In genomic region chr19:14481796-14482561, GRCm38 (mm10) we compare ENCODE assay signal across 13 mouse cellular contexts.
DNase-seq lines count a peak whose midpoint lies in the region; ATAC-seq lines count a peak whose summit lies in the region.
"Had no signal": no experiment of that assay in that cellular context is flagged by ENCODE, and none has a peak within 500 bp of the region (broad histone marks: within the 10 kb centered on the region; RNA-seq: fewer than 3 reads in every experiment).

No protein-coding gene starts in this region.

- 45% methylated on average over 5 of the region's 5 CpGs for WGBS in lung, embryonic 16.5 days
- WGBS in forebrain, embryonic 14.5 days = 9% methylated on average over 5 of the region's 5 CpGs
- 39% methylated on average over 5 of the region's 5 CpGs for WGBS in intestine, embryonic 16.5 days

- H3K9ac ChIP-seq in lung, embryonic 16.5 days (ENCODE audit: low read length) = no peak overlapping the region
- no peak overlapping the region for H3K9ac ChIP-seq in forebrain, embryonic 14.5 days (ENCODE audit: low read length)
- no peak overlapping the region for H3K9ac ChIP-seq in intestine, embryonic 16.5 days (ENCODE audit: low read depth, low read length)

- no peak for DNase-seq in lung, postnatal 36 days
- DNase-seq in forebrain, embryonic 14.5 days (ENCODE audit: low spot score) = peak; percentile 72
- DNase-seq in retina, postnatal 1 day = peak; percentile 82
- DNase-seq in cerebellum, adult 11 months = no peak
- DNase-seq in cerebellum, postnatal 25 days = no peak
- DNase-seq: cerebellum, postnatal 14 days; gastrocnemius, adult 2 months; kidney, adult 11 months; layer of hippocampus, postnatal 36 days; lung, postnatal 4 days had no signal

- H3K4me2 ChIP-seq in lung, embryonic 16.5 days (ENCODE audit: low read depth, low read length) = no peak overlapping the region
- H3K4me2 ChIP-seq in forebrain, embryonic 14.5 days (ENCODE audit: low read length) = no peak overlapping the region
- H3K4me2 ChIP-seq in intestine, embryonic 16.5 days (ENCODE audit: low read depth, low read length) = no peak overlapping the region

- no peaks in the 10 kb centered on the region for H3K36me3 ChIP-seq in lung, embryonic 16.5 days (ENCODE audit: control insufficient read depth, insufficient read depth, low read length)
- no peaks in the 10 kb centered on the region for H3K36me3 ChIP-seq in forebrain, embryonic 14.5 days (ENCODE audit: control insufficient read depth, insufficient read depth, low read length)
- no peaks in the 10 kb centered on the region for H3K36me3 ChIP-seq in intestine, embryonic 16.5 days (ENCODE audit: control insufficient read depth, insufficient read depth, low read length)

- no peaks in the 10 kb centered on the region for H3K9me3 ChIP-seq in lung, embryonic 16.5 days (ENCODE audit: control insufficient read depth, low read length)
- no peaks in the 10 kb centered on the region for H3K9me3 ChIP-seq in forebrain, embryonic 14.5 days (replicated peaks; ENCODE audit: control insufficient read depth, low read length)
- no peaks in the 10 kb centered on the region for H3K9me3 ChIP-seq in intestine, embryonic 16.5 days (ENCODE audit: control insufficient read depth, low read length)

- H3K4me3 ChIP-seq in lung, embryonic 16.5 days (ENCODE audit: low read length) = no peak overlapping the region
- no peak overlapping the region for H3K4me3 ChIP-seq in forebrain, embryonic 14.5 days (ENCODE audit: low read depth, low read length)
- H3K4me3 ChIP-seq in intestine, embryonic 16.5 days (ENCODE audit: low read length) = no peak overlapping the region
- H3K4me3 ChIP-seq: gastrocnemius, adult 2 months had no signal

- peaks cover 8% of the 10 kb centered on the region for H3K4me1 ChIP-seq in lung, embryonic 16.5 days (replicated peaks; ENCODE audit: control insufficient read depth, insufficient read depth, low read length)
- peaks cover 29% of the 10 kb centered on the region for H3K4me1 ChIP-seq in forebrain, embryonic 14.5 days (ENCODE audit: control insufficient read depth, insufficient read depth, low read length)
- H3K4me1 ChIP-seq in intestine, embryonic 16.5 days (ENCODE audit: control insufficient read depth, insufficient read depth, low read length) = peaks cover 28% of the 10 kb centered on the region

- ATAC-seq in lung, embryonic 16.5 days (ENCODE audit: low read depth) = peak; percentile 82
- ATAC-seq in forebrain, embryonic 14.5 days = peak; percentile 52
- ATAC-seq in intestine, embryonic 16.5 days = peak; percentile 89

- no peaks in the 10 kb centered on the region for H3K27me3 ChIP-seq in lung, embryonic 16.5 days (ENCODE audit: control insufficient read depth, insufficient read depth, low read depth, low read length)
- no peaks in the 10 kb centered on the region for H3K27me3 ChIP-seq in forebrain, embryonic 14.5 days (replicated peaks; ENCODE audit: control insufficient read depth, insufficient read depth, low read length)
- H3K27me3 ChIP-seq in intestine, embryonic 16.5 days (replicated peaks; ENCODE audit: control insufficient read depth, insufficient read depth, low read length) = no peaks in the 10 kb centered on the region
- H3K27me3 ChIP-seq: CH12.LX had no signal

- H3K27ac ChIP-seq in lung, embryonic 16.5 days (ENCODE audit: low read length) = no peak overlapping the region
- H3K27ac ChIP-seq in forebrain, embryonic 14.5 days (ENCODE audit: low read depth, low read length) = no peak overlapping the region
- no peak overlapping the region; the same call in 1 of the 2 replicates for H3K27ac ChIP-seq in intestine, embryonic 16.5 days (ENCODE audit: low read length)
- H3K27ac ChIP-seq: gastrocnemius, adult 2 months had no signal

Comparison
In these comparisons a context has a peak if more than half of its experiments do, and no peak if none do; other contexts are left out.
1. DNase-seq: peak in forebrain, embryonic 14.5 days (single experiment) and retina, postnatal 1 day (single experiment); none in lung, postnatal 36 days (single experiment), cerebellum, adult 11 months (single experiment) and cerebellum, postnatal 25 days (0 of 2).
2. Peak in every context shown above with its lines, with median percentiles within 50 percentile points of each other: ATAC-seq.